Mouse (Mus musculus): Measurements from ENCODE around the gene Fancd2.

The Fancd2 gene

GRCm38 (mm10) chr6:113614152-113614551, 82.7 kb downstream of the Fancd2 start:
- no peak for DNase-seq

- DNase-seq, result no peak
These were observed 83.5 kb downstream of the Fancd2 start for GRCm38 (mm10) chr6:113614997-113615396.

GRCm38 (mm10) chr6:113615489-113615888, 84.0 kb downstream of the Fancd2 start:
- DNase-seq, result no peak

GRCm38 (mm10) chr6:113623386-113623785, 91.9 kb downstream of the Fancd2 start:
- no peak for DNase-seq

- DNase-seq, result peak; percentile 89
These were observed 92.7 kb downstream of the Fancd2 start, which contains the start of gene Vhl for GRCm38 (mm10) chr6:113623941-113624751. Gene Vhl, plus strand, starts transcription at chr6:113623959.

- DNase-seq, result no peak
These were observed 93.7 kb downstream of the Fancd2 start for GRCm38 (mm10) chr6:113624989-113625770.

GRCm38 (mm10) chr6:113630322-113630721, 98.8 kb downstream of the Fancd2 start:
- no peak for DNase-seq

GRCm38 (mm10) chr6:113632863-113633262, 101.4 kb downstream of the Fancd2 start:
- DNase-seq, result no peak

- peak; percentile 94 to 98 for DNase-seq
These were observed 107.0 kb downstream of the Fancd2 start, which contains the start of gene Irak2 for GRCm38 (mm10) chr6:113638302-113639040. Gene Irak2, plus strand, starts transcription at chr6:113638467.

GRCm38 (mm10) chr6:113639201-113639600, 107.7 kb downstream of the Fancd2 start:
- DNase-seq, result peak; percentile 68 to 74

- no peak for DNase-seq
These were observed 111.1 kb downstream of the Fancd2 start for GRCm38 (mm10) chr6:113642605-113643004.

GRCm38 (mm10) chr6:113643021-113643420, 111.5 kb downstream of the Fancd2 start:
- DNase-seq, result no peak

- no peak for DNase-seq
These were observed 112.5 kb downstream of the Fancd2 start for GRCm38 (mm10) chr6:113643967-113644366.

- DNase-seq, result peak; percentile 60 to 77
These were observed 113.3 kb downstream of the Fancd2 start for GRCm38 (mm10) chr6:113644808-113645207.
